Mouse (Mus musculus) gastrocnemius, postnatal 36 days (tissue): ENCODE results near the gene Cdh16. TPM values are rescaled to one million over a fixed set of nuclear protein-coding genes. Genes with fewer than 3 reads are reported as not detected.

Experiments used
- DNase-seq, 2 experiments: peaks; one replicate each; pipeline ENCODE4 v3.0.0; 2022
- intact Hi-C: fragments of 180-260 bp; cut with DNase I; formaldehyde crosslinking; loops from one replicate; pipeline ENCODE4 v1.15.1; 2025
- total RNA-seq, 2 experiments: library from RNA; stranded (reverse); gene quantifications; 2 replicates each; pipeline ENCODE4 v1.2.3; 2021

The Cdh16 gene
- total RNA-seq, 2 experiments from 2014 or later, result not detected

- intact Hi-C loops, result no loop called here
- DNase-seq, result no peak
Measured at GRCm38 (mm10) chr8:104620765-104621164, 3.4 kb downstream of the Cdh16 start.

- DNase-seq, result no peak
- intact Hi-C loops, result no loop called here
Measured at GRCm38 (mm10) chr8:104613119-104613518, 11.1 kb downstream of the Cdh16 start.

- intact Hi-C loops, result no loop called here
Measured at GRCm38 (mm10) chr8:104611613-104612012, 12.6 kb downstream of the Cdh16 start.

GRCm38 (mm10) chr8:104610185-104610766 lies 13.9 kb downstream of the Cdh16 start:
- no peak for DNase-seq

More at GRCm38 (mm10) chr8:104611613-104612012, 12.6 kb downstream of the Cdh16 start:
- DNase-seq, result no peak

GRCm38 (mm10) chr8:104609222-104609621 lies 15.0 kb downstream of the Cdh16 start:
- DNase-seq, result peak in 1 of 2 experiments; percentile 54
- intact Hi-C loops, result no loop called here

More at GRCm38 (mm10) chr8:104610185-104610766, 13.9 kb downstream of the Cdh16 start:
- intact Hi-C loops, result no loop called here

GRCm38 (mm10) chr8:104607944-104608343 lies 16.3 kb downstream of the Cdh16 start:
- intact Hi-C loops, result no loop called here
- DNase-seq, result peak; percentile 61 to 72

- intact Hi-C loops, result no loop called here
- DNase-seq, result no peak
Measured at GRCm38 (mm10) chr8:104606329-104606728, 17.9 kb downstream of the Cdh16 start.

- no peak for DNase-seq
- intact Hi-C loops, result loop anchor here (2.0 kb wide), 1 partner anchor 40 kb away; no protein-coding TSS in a partner anchor
Measured at GRCm38 (mm10) chr8:104603245-104603593, 21.0 kb downstream of the Cdh16 start.

GRCm38 (mm10) chr8:104602468-104603244 lies 21.5 kb downstream of the Cdh16 start:
- intact Hi-C loops, result loop anchor here (2.0 kb wide), 1 partner anchor 40 kb away; no protein-coding TSS in a partner anchor
- peak; percentile 64 to 75 for DNase-seq

- intact Hi-C loops, result loop anchor here (2.0 kb wide), 1 partner anchor 41 kb away; no protein-coding TSS in a partner anchor
- no peak for DNase-seq
Measured at GRCm38 (mm10) chr8:104601941-104602371, 22.2 kb downstream of the Cdh16 start.

GRCm38 (mm10) chr8:104601386-104601785 lies 22.8 kb downstream of the Cdh16 start:
- intact Hi-C loops, result no loop called here
- DNase-seq, result no peak

GRCm38 (mm10) chr8:104598496-104598895 lies 25.7 kb downstream of the Cdh16 start:
- DNase-seq, result no peak
- intact Hi-C loops, result no loop called here

GRCm38 (mm10) chr8:104597656-104598055 lies 26.5 kb downstream of the Cdh16 start:
- intact Hi-C loops, result no loop called here
- DNase-seq, result no peak

- intact Hi-C loops, result no loop called here
- no peak for DNase-seq
Measured at GRCm38 (mm10) chr8:104595773-104596536, 28.2 kb downstream of the Cdh16 start.

- intact Hi-C loops, result no loop called here
Measured at GRCm38 (mm10) chr8:104594611-104595362, 29.4 kb downstream of the Cdh16 start.

GRCm38 (mm10) chr8:104593536-104594325 lies 30.5 kb downstream of the Cdh16 start:
- no peak for DNase-seq
- intact Hi-C loops, result no loop called here

More at GRCm38 (mm10) chr8:104594611-104595362, 29.4 kb downstream of the Cdh16 start:
- DNase-seq, result no peak

- no peak for DNase-seq
- intact Hi-C loops, result no loop called here
Measured at GRCm38 (mm10) chr8:104592566-104592965, 31.6 kb downstream of the Cdh16 start.

- no peak for DNase-seq
- intact Hi-C loops, result no loop called here
Measured at GRCm38 (mm10) chr8:104591856-104592255, 32.3 kb downstream of the Cdh16 start.

GRCm38 (mm10) chr8:104591133-104591834 lies 32.9 kb downstream of the Cdh16 start, which contains the start of gene Pdp2:
Pdp2 (plus strand) TSS chr8:104591451.
- peak; percentile 80 to 85 for DNase-seq
- intact Hi-C loops, result no loop called here
